In the genomic region with DNA sequence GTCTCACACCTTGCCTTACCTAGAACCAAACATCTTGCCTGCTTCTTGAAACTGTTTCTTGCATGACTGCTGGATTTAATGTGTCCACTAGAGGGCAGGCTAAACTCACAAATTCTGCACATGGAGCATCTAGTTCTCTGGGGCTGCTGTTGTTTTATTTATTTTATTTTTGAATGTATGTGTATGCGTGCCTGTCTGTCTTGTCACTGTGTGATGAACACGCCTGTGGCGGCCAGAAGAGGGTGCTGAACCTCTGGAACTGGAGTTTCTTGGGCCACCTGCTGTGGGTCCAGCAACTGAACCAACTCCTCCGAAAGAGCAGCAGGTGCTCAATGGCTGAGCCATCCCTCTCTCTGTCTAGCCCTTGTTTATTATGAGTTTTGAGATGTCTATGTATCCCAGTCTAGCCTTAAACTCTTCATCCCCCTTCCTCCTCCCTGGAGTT, we compare ENCODE assay signal across 8 mouse cellular contexts. TPM values are rescaled to one million over a fixed set of nuclear protein-coding genes. Genes with fewer than 3 reads are reported as not detected.
DNase-seq lines count a peak whose midpoint lies in the region; ATAC-seq lines count a peak whose summit lies in the region.

No protein-coding gene starts in this region.

- H3K4me1 ChIP-seq in kidney, embryonic 16.5 days (ENCODE audit: insufficient read depth, low read length) = no peaks in the 10 kb centered on the region
- H3K4me1 ChIP-seq in embryonic facial prominence, embryonic 15.5 days = no peaks in the 10 kb centered on the region
- peaks cover 3% of the 10 kb centered on the region; the same call in 1 of the 2 replicates for H3K4me1 ChIP-seq in hindbrain, embryonic 13.5 days (replicated peaks)
- H3K4me1 ChIP-seq in limb, embryonic 12.5 days (replicated peaks) = no peaks in the 10 kb centered on the region
- no peaks in the 10 kb centered on the region for H3K4me1 ChIP-seq in midbrain, embryonic 15.5 days

- no peak for ATAC-seq in kidney, embryonic 16.5 days (ENCODE audit: low FRiP score, low TSS enrichment)
- ATAC-seq in embryonic facial prominence, embryonic 15.5 days (ENCODE audit: insufficient number of reproducible peaks, low FRiP score, low TSS enrichment, low read depth) = peak; percentile 74; the same call in 1 of the 2 replicates
- peak; percentile 65 for ATAC-seq in hindbrain, embryonic 13.5 days (ENCODE audit: low FRiP score)
- ATAC-seq in limb, embryonic 12.5 days (ENCODE audit: insufficient number of reproducible peaks, insufficient read depth, low FRiP score, low TSS enrichment, low read depth) = peak; percentile 66; the same call in 1 of the 2 replicates
- peak; percentile 87 for ATAC-seq in midbrain, embryonic 15.5 days (replicated peaks)

- WGBS in kidney, embryonic 16.5 days = 17% methylated on average over 4 of the region's 4 CpGs
- 14% methylated on average over 4 of the region's 4 CpGs for WGBS in embryonic facial prominence, embryonic 15.5 days
- 12% methylated on average over 4 of the region's 4 CpGs for WGBS in hindbrain, embryonic 13.5 days
- WGBS in limb, embryonic 12.5 days = 25% methylated on average over 4 of the region's 4 CpGs
- 4% methylated on average over 4 of the region's 4 CpGs for WGBS in midbrain, embryonic 15.5 days

- H3K27me3 ChIP-seq in kidney, embryonic 16.5 days (ENCODE audit: insufficient read depth, low read length) = no peaks in the 10 kb centered on the region
- H3K27me3 ChIP-seq in embryonic facial prominence, embryonic 15.5 days = no peaks in the 10 kb centered on the region
- no peaks in the 10 kb centered on the region for H3K27me3 ChIP-seq in hindbrain, embryonic 13.5 days
- H3K27me3 ChIP-seq in limb, embryonic 12.5 days = no peaks in the 10 kb centered on the region
- H3K27me3 ChIP-seq in midbrain, embryonic 15.5 days (replicated peaks) = no peaks in the 10 kb centered on the region

- peak; percentile 31 for DNase-seq in kidney, adult 11 months
- DNase-seq in adrenal gland, postnatal 25 days = peak; percentile 6
- DNase-seq in spleen, postnatal 36 days (ENCODE audit: low spot score in 2 of 2) = peak; percentile 56 to 66

- H3K4me3 ChIP-seq in kidney, embryonic 16.5 days (ENCODE audit: low read length) = no peak overlapping the region
- H3K4me3 ChIP-seq in embryonic facial prominence, embryonic 15.5 days (replicated peaks) = no peak overlapping the region
- H3K4me3 ChIP-seq in hindbrain, embryonic 13.5 days = no peak overlapping the region
- no peak overlapping the region for H3K4me3 ChIP-seq in limb, embryonic 12.5 days (replicated peaks)
- H3K4me3 ChIP-seq in midbrain, embryonic 15.5 days = no peak overlapping the region

- no peaks in the 10 kb centered on the region for H3K36me3 ChIP-seq in kidney, embryonic 16.5 days (ENCODE audit: insufficient read depth, low read length)
- no peaks in the 10 kb centered on the region for H3K36me3 ChIP-seq in embryonic facial prominence, embryonic 15.5 days
- no peaks in the 10 kb centered on the region for H3K36me3 ChIP-seq in hindbrain, embryonic 13.5 days
- H3K36me3 ChIP-seq in limb, embryonic 12.5 days = no peaks in the 10 kb centered on the region
- no peaks in the 10 kb centered on the region for H3K36me3 ChIP-seq in midbrain, embryonic 15.5 days (replicated peaks)

- H3K27ac ChIP-seq in kidney, embryonic 16.5 days (ENCODE audit: low read length) = no peak overlapping the region
- no peak overlapping the region for H3K27ac ChIP-seq in embryonic facial prominence, embryonic 15.5 days (replicated peaks)
- H3K27ac ChIP-seq in hindbrain, embryonic 13.5 days = no peak overlapping the region
- no peak overlapping the region for H3K27ac ChIP-seq in limb, embryonic 12.5 days
- H3K27ac ChIP-seq in midbrain, embryonic 15.5 days = no peak overlapping the region

- no peaks in the 10 kb centered on the region for H3K9me3 ChIP-seq in kidney, embryonic 16.5 days (ENCODE audit: low read length)
- no peaks in the 10 kb centered on the region for H3K9me3 ChIP-seq in embryonic facial prominence, embryonic 15.5 days (replicated peaks)
- H3K9me3 ChIP-seq in hindbrain, embryonic 13.5 days = no peaks in the 10 kb centered on the region
- no peaks in the 10 kb centered on the region for H3K9me3 ChIP-seq in limb, embryonic 12.5 days
- H3K9me3 ChIP-seq in midbrain, embryonic 15.5 days = no peaks in the 10 kb centered on the region

- H3K4me2 ChIP-seq in kidney, embryonic 16.5 days (replicated peaks; ENCODE audit: low read depth, low read length) = no peak overlapping the region
- H3K4me2 ChIP-seq in embryonic facial prominence, embryonic 15.5 days (replicated peaks) = no peak overlapping the region
- no peak overlapping the region for H3K4me2 ChIP-seq in hindbrain, embryonic 13.5 days
- H3K4me2 ChIP-seq in limb, embryonic 12.5 days = no peak overlapping the region
- H3K4me2 ChIP-seq in midbrain, embryonic 15.5 days = no peak overlapping the region

- H3K9ac ChIP-seq in kidney, embryonic 16.5 days (replicated peaks; ENCODE audit: low read length) = no peak overlapping the region
- H3K9ac ChIP-seq in embryonic facial prominence, embryonic 15.5 days = no peak overlapping the region
- H3K9ac ChIP-seq in hindbrain, embryonic 13.5 days = no peak overlapping the region
- no peak overlapping the region for H3K9ac ChIP-seq in limb, embryonic 12.5 days (replicated peaks)
- H3K9ac ChIP-seq in midbrain, embryonic 15.5 days = no peak overlapping the region

RNA-seq across cellular contexts. Expression of gene Pik3c2b, which starts 5.9 kb away (rescaled TPM):
- polyA plus RNA-seq in kidney, embryonic 16.5 days (2015; fragmentation: Nextera tagmentation; extraction: Ambion mirVana) = 5.1 and 5.8 TPM in 2 replicates
- total RNA-seq in adrenal gland, postnatal 25 days (2021) = 7.9 and 8.3 TPM in 2 replicates
- 6.2 and 8.1 TPM in 2 replicates for polyA plus RNA-seq in embryonic facial prominence, embryonic 15.5 days (2015; fragmentation: Nextera tagmentation; extraction: Ambion mirVana)
- polyA plus RNA-seq in hindbrain, embryonic 13.5 days (2015; fragmentation: Nextera tagmentation; extraction: Ambion mirVana) = 14.6 and 15.3 TPM in 2 replicates
- polyA plus RNA-seq in limb, embryonic 12.5 days (2016; fragmentation: Nextera tagmentation; extraction: Ambion mirVana) = 6.6 and 7.6 TPM in 2 replicates
- polyA plus RNA-seq in midbrain, embryonic 15.5 days (2015; fragmentation: Nextera tagmentation; extraction: Ambion mirVana) = 16.2 and 17.1 TPM in 2 replicates

RNA-seq across cellular contexts. Expression of gene Mdm4, which starts 9.2 kb away (rescaled TPM):
- 27.2 and 29.0 TPM in 2 replicates for polyA plus RNA-seq in kidney, embryonic 16.5 days (2015; fragmentation: Nextera tagmentation; extraction: Ambion mirVana)
- total RNA-seq in adrenal gland, postnatal 25 days (2021) = 91.6 and 115 TPM in 2 replicates
- 33.5 and 42.3 TPM in 2 replicates for polyA plus RNA-seq in embryonic facial prominence, embryonic 15.5 days (2015; fragmentation: Nextera tagmentation; extraction: Ambion mirVana)
- polyA plus RNA-seq in hindbrain, embryonic 13.5 days (2015; fragmentation: Nextera tagmentation; extraction: Ambion mirVana) = 41.5 and 48.0 TPM in 2 replicates
- 45.9 and 46.7 TPM in 2 replicates for polyA plus RNA-seq in limb, embryonic 12.5 days (2016; fragmentation: Nextera tagmentation; extraction: Ambion mirVana)
- polyA plus RNA-seq in midbrain, embryonic 15.5 days (2015; fragmentation: Nextera tagmentation; extraction: Ambion mirVana) = 44.3 and 45.4 TPM in 2 replicates

Comparison
In these comparisons a context has a peak if more than half of its experiments do, and no peak if none do; other contexts are left out.
1. DNase-seq: peak in every context shown above with its lines; median percentile 61 in spleen, postnatal 36 days; 31 in kidney, adult 11 months; 6 in adrenal gland, postnatal 25 days.